Mouse (Mus musculus): ENCODE measurements around the gene Lrrc8b. TPM values are rescaled to one million over a fixed set of nuclear protein-coding genes. Genes with fewer than 3 reads are reported as not detected.

The Lrrc8b gene
- polyA plus RNA-seq, 1 experiment from 2014 or later: 11.5 TPM

DNA sequence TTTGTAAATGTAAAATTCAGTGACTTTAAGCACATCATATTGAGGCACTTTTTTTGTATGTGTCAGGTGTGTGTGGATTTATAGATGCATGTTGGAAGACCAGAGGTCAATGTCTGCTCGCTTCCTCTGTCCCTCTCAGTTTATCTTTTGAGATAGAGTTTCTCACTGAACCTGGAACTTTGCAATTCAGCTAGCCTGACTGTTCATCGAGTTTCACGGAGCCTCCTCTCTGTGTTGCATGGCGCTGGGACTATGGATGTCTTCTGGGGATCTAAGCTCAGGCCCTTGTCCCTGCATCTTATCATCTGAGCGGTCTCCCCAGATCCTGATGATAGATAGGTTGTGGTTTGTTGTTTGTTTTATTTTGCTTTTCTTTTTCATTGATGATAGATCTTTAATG, 45.0 kb downstream of the Lrrc8b start:
- 58% methylated on average over 5 of the region's 5 CpGs for WGBS
- DNase-seq (ENCODE audit: low spot score) (no peak), ATAC-seq (replicated peaks; ENCODE audit: low FRiP score, low TSS enrichment, low read depth) (no peak)
- H3K27me3 ChIP-seq (replicated peaks; ENCODE audit: control insufficient read depth, insufficient read depth, low read length): no peaks in the 10 kb centered on the region
- no peaks in the 10 kb centered on the region for H3K36me3 ChIP-seq (ENCODE audit: control insufficient read depth, insufficient read depth, low read length)
- H3K4me2 ChIP-seq (ENCODE audit: low read length): no peak overlapping the region
- no peaks in the 10 kb centered on the region for H3K9me3 ChIP-seq (ENCODE audit: control insufficient read depth, low read length)
- H3K4me1 ChIP-seq (replicated peaks; ENCODE audit: control insufficient read depth, insufficient read depth, low read length): no peaks in the 10 kb centered on the region
- no peak overlapping the region for H3K27ac ChIP-seq (ENCODE audit: low read depth)
- no peak overlapping the region for H3K9ac ChIP-seq (ENCODE audit: low read length)
- no peak overlapping the region for H3K4me3 ChIP-seq (ENCODE audit: low read depth, low read length)

- 86% methylated on average over 1 of the region's 1 CpGs for WGBS
- no peak overlapping the region for H3K27ac ChIP-seq (ENCODE audit: low read depth)
- H3K4me3 ChIP-seq (ENCODE audit: low read depth, low read length): no peak overlapping the region
- no peaks in the 10 kb centered on the region for H3K27me3 ChIP-seq (replicated peaks; ENCODE audit: control insufficient read depth, insufficient read depth, low read length)
- H3K36me3 ChIP-seq (ENCODE audit: control insufficient read depth, insufficient read depth, low read length): no peaks in the 10 kb centered on the region
- DNase-seq (ENCODE audit: low spot score) (no peak), ATAC-seq (replicated peaks; ENCODE audit: low FRiP score, low TSS enrichment, low read depth) (no peak)
- H3K4me1 ChIP-seq (replicated peaks; ENCODE audit: control insufficient read depth, insufficient read depth, low read length): no peaks in the 10 kb centered on the region
- no peak overlapping the region for H3K9ac ChIP-seq (ENCODE audit: low read length)
- no peaks in the 10 kb centered on the region for H3K9me3 ChIP-seq (ENCODE audit: control insufficient read depth, low read length)
- no peak overlapping the region for H3K4me2 ChIP-seq (ENCODE audit: low read length)
Observed at GRCm38 (mm10) chr5:105461076-105461475, 45.5 kb downstream of the Lrrc8b start.

DNA sequence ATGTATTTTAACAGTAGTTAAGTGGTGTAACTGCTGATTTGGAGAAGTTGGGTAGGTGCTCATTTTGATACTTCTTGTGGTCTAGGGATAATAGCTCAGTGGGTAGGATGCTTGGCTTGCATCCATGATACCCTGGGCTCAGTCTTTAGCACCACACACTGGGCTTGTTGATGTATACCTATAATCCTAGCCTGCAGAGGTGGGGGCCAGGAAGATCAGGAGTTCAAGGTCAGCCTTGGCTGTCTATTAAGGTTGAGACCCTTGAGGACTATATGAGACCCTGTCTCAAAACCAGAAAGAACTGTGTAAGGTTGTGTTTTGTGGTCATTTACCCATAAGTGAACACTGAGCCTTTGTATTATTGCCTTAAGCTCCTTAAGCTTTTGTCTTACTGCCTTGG, 49.1 kb downstream of the Lrrc8b start:
- Histone ChIP-seq H3K4me3 (ENCODE audit: low read depth, low read length) (no peak overlapping the region), H3K36me3 (ENCODE audit: control insufficient read depth, insufficient read depth, low read length) (no peaks in the 10 kb centered on the region), H3K27me3 (replicated peaks; ENCODE audit: control insufficient read depth, insufficient read depth, low read length) (no peaks in the 10 kb centered on the region), H3K4me2 (ENCODE audit: low read length) (no peak overlapping the region), H3K9ac (ENCODE audit: low read length) (no peak overlapping the region), H3K4me1 (replicated peaks; ENCODE audit: control insufficient read depth, insufficient read depth, low read length) (no peaks in the 10 kb centered on the region), H3K27ac (ENCODE audit: low read depth) (no peak overlapping the region), H3K9me3 (ENCODE audit: control insufficient read depth, low read length) (no peaks in the 10 kb centered on the region)
- DNase-seq (ENCODE audit: low spot score) (no peak), ATAC-seq (replicated peaks; ENCODE audit: low FRiP score, low TSS enrichment, low read depth) (no peak)

DNA sequence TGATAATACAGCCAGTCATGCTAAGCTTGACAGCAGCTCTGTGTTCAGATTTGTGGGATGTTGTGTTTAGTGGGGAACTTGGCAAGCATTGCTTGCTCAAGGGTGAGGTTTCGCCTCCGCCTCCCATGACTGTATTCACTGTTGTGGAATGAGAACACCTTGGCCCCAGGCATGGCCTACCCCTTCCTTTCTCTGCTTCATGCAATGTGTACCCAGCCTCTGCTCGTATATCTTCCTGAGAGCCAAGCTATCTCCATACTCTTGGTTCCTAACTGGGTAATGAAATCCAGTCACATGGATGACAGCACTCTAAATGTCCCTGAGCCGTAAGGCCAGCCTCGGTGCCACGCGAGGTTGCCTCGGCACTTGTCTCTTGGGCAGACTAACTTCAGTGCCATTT, 50.0 kb downstream of the Lrrc8b start:
- H3K9ac ChIP-seq (ENCODE audit: low read length): no peak overlapping the region
- no peaks in the 10 kb centered on the region for H3K36me3 ChIP-seq (ENCODE audit: control insufficient read depth, insufficient read depth, low read length)
- DNase-seq (ENCODE audit: low spot score) (no peak), ATAC-seq (replicated peaks; ENCODE audit: low FRiP score, low TSS enrichment, low read depth) (no peak)
- 95% methylated on average over 8 of the region's 8 CpGs for WGBS
- H3K27me3 ChIP-seq (replicated peaks; ENCODE audit: control insufficient read depth, insufficient read depth, low read length): no peaks in the 10 kb centered on the region
- H3K4me3 ChIP-seq (ENCODE audit: low read depth, low read length): no peak overlapping the region
- no peak overlapping the region for H3K4me2 ChIP-seq (ENCODE audit: low read length)
- H3K27ac ChIP-seq (ENCODE audit: low read depth): no peak overlapping the region
- no peaks in the 10 kb centered on the region for H3K9me3 ChIP-seq (ENCODE audit: control insufficient read depth, low read length)
- no peaks in the 10 kb centered on the region for H3K4me1 ChIP-seq (replicated peaks; ENCODE audit: control insufficient read depth, insufficient read depth, low read length)

GRCm38 (mm10) chr5:105466471-105466902, 50.9 kb downstream of the Lrrc8b start:
- Histone ChIP-seq H3K27ac (ENCODE audit: low read depth) (no peak overlapping the region), H3K4me1 (replicated peaks; ENCODE audit: control insufficient read depth, insufficient read depth, low read length) (no peaks in the 10 kb centered on the region), H3K9ac (ENCODE audit: low read length) (no peak overlapping the region), H3K4me2 (ENCODE audit: low read length) (no peak overlapping the region), H3K4me3 (ENCODE audit: low read depth, low read length) (no peak overlapping the region), H3K27me3 (replicated peaks; ENCODE audit: control insufficient read depth, insufficient read depth, low read length) (no peaks in the 10 kb centered on the region), H3K36me3 (ENCODE audit: control insufficient read depth, insufficient read depth, low read length) (no peaks in the 10 kb centered on the region), H3K9me3 (ENCODE audit: control insufficient read depth, low read length) (no peaks in the 10 kb centered on the region)
- 91% methylated on average over 7 of the region's 7 CpGs for WGBS
- no peak for DNase-seq (ENCODE audit: low spot score)
- ATAC-seq (replicated peaks; ENCODE audit: low FRiP score, low TSS enrichment, low read depth): no peak

DNA sequence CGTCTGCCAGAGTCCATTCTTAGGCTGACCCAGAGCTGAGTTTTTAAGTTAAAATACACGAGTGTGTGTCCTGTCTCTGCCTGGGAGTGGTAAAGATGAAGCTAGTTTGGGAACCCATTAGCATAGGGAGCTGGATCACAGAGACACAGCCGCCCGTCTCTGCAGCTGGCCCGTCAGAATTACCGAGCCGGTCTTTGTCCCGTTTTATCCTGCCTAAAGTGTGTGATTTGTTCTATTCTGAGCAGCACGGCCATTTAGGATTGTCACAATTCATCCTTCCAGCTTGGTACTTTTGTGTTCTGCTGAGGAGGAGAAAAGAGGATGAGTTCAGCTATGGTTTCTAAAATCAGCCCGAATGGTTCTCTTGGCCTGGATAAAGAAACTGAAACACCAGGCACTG, 51.7 kb downstream of the Lrrc8b start:
- Histone ChIP-seq H3K4me3 (ENCODE audit: low read depth, low read length) (no peak overlapping the region), H3K36me3 (ENCODE audit: control insufficient read depth, insufficient read depth, low read length) (no peaks in the 10 kb centered on the region), H3K4me1 (replicated peaks; ENCODE audit: control insufficient read depth, insufficient read depth, low read length) (no peaks in the 10 kb centered on the region), H3K27ac (ENCODE audit: low read depth) (no peak overlapping the region), H3K4me2 (ENCODE audit: low read length) (no peak overlapping the region), H3K9me3 (ENCODE audit: control insufficient read depth, low read length) (no peaks in the 10 kb centered on the region), H3K9ac (ENCODE audit: low read length) (no peak overlapping the region), H3K27me3 (replicated peaks; ENCODE audit: control insufficient read depth, insufficient read depth, low read length) (no peaks in the 10 kb centered on the region)
- DNase-seq (ENCODE audit: low spot score) (no peak), ATAC-seq (replicated peaks; ENCODE audit: low FRiP score, low TSS enrichment, low read depth) (no peak)
- 89% methylated on average over 10 of the region's 10 CpGs for WGBS

DNA sequence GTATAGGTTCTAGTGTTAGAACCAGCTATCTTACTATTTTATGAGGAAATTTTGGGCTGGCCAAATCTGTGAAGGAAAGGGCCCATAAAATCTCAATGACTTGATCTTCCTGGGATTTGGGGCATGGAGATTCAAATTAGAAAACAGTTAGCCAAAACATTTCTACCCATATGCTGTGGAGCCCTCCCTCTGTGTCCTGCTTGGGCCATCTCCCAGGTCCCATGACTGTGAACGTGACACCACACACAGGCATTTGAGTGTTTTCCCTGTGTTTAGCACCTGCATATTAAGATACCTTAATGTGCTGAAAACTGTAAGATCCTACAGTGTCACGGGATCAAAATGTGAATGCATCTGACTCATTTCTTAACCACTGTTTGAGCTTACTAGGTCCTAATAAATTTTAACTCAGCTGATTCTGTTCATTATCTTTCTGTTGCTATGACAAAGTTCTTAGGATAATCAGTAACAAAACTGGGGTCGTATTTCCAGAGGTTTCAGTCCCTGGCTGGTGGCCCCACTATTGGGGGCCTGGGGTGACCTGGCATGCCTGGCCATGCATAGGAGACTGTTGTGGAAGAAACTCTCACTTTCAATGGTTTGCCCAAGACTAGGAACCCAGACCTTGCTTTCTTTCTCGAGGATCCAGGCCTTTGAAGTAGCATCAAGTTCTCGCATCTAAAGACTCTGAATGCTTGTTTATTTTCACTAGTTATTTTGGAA, 57.6 kb downstream of the Lrrc8b start:
- Histone ChIP-seq H3K4me2 (ENCODE audit: low read length) (no peak overlapping the region), H3K36me3 (ENCODE audit: control insufficient read depth, insufficient read depth, low read length) (no peaks in the 10 kb centered on the region), H3K4me1 (replicated peaks; ENCODE audit: control insufficient read depth, insufficient read depth, low read length) (no peaks in the 10 kb centered on the region), H3K9ac (ENCODE audit: low read length) (no peak overlapping the region), H3K4me3 (ENCODE audit: low read depth, low read length) (no peak overlapping the region), H3K27me3 (replicated peaks; ENCODE audit: control insufficient read depth, insufficient read depth, low read length) (no peaks in the 10 kb centered on the region), H3K27ac (ENCODE audit: low read depth) (no peak overlapping the region), H3K9me3 (ENCODE audit: control insufficient read depth, low read length) (no peaks in the 10 kb centered on the region)
- 67% methylated on average over 5 of the region's 5 CpGs for WGBS
- ATAC-seq (replicated peaks; ENCODE audit: low FRiP score, low TSS enrichment, low read depth): no peak
- DNase-seq (ENCODE audit: low spot score): no peak

DNA sequence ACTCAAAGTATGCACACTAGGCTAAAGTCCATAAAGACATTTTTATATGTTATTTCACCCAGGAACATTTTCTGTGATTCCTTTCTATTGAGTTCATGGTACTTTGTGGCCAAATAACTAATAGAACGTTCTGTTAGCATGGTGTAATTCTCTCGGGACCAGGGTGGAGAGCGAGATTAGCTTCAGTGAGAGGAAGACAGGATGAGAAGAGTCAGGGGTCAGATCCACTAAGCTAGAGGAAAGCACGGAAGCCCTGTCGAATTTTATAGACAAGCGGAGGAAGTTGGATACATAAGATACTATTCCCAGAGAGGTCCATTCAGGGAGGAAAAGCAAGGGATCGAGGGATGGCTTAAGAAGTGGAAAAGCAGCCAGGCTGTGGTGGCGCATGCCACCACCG, 62.0 kb downstream of the Lrrc8b start:
- no peak for ATAC-seq (replicated peaks; ENCODE audit: low FRiP score, low TSS enrichment, low read depth)

DNA sequence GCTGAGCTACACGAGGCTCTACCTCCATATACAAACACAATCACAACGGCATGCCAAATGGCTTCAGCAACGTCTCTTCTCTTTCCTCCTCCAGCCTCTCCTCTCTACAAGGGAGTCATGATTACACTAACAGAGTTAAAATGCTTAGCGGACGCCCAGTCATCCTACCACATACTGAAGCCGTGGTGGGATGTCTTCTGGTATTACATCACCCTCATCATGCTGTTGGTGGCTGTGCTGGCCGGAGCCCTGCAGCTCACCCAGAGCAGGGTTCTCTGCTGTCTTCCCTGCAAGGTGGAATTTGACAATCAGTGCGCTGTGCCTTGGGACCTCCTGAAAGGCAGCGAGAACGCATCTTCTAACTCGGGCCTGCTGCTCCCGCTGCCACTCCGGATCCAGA, 64.1 kb downstream of the Lrrc8b start:
- H3K27ac ChIP-seq (ENCODE audit: low read depth): no peak overlapping the region
- H3K9ac ChIP-seq (ENCODE audit: low read length): no peak overlapping the region
- no peaks in the 10 kb centered on the region for H3K27me3 ChIP-seq (replicated peaks; ENCODE audit: control insufficient read depth, insufficient read depth, low read length)
- 85% methylated on average over 13 of the region's 13 CpGs for WGBS
- H3K36me3 ChIP-seq (ENCODE audit: control insufficient read depth, insufficient read depth, low read length): peaks cover 19% of the 10 kb centered on the region
- H3K4me2 ChIP-seq (ENCODE audit: low read length): no peak overlapping the region
- no peak overlapping the region for H3K4me3 ChIP-seq (ENCODE audit: low read depth, low read length)
- H3K9me3 ChIP-seq (ENCODE audit: control insufficient read depth, low read length): no peaks in the 10 kb centered on the region
- H3K4me1 ChIP-seq (replicated peaks; ENCODE audit: control insufficient read depth, insufficient read depth, low read length): no peaks in the 10 kb centered on the region
- ATAC-seq (replicated peaks; ENCODE audit: low FRiP score, low TSS enrichment, low read depth) (no peak), DNase-seq (ENCODE audit: low spot score) (no peak)

More for the DNA sequence above, 62.0 kb downstream of the Lrrc8b start:
- H3K27me3 ChIP-seq (replicated peaks; ENCODE audit: control insufficient read depth, insufficient read depth, low read length): no peaks in the 10 kb centered on the region
- H3K36me3 ChIP-seq (ENCODE audit: control insufficient read depth, insufficient read depth, low read length): peaks cover 15% of the 10 kb centered on the region
- no peak overlapping the region for H3K27ac ChIP-seq (ENCODE audit: low read depth)
- H3K9ac ChIP-seq (ENCODE audit: low read length): no peak overlapping the region
- no peak overlapping the region for H3K4me3 ChIP-seq (ENCODE audit: low read depth, low read length)
- H3K9me3 ChIP-seq (ENCODE audit: control insufficient read depth, low read length): no peaks in the 10 kb centered on the region
- H3K4me2 ChIP-seq (ENCODE audit: low read length): no peak overlapping the region
- no peaks in the 10 kb centered on the region for H3K4me1 ChIP-seq (replicated peaks; ENCODE audit: control insufficient read depth, insufficient read depth, low read length)
- WGBS: 83% methylated on average over 9 of the region's 9 CpGs
- DNase-seq (ENCODE audit: low spot score): no peak
